Mouse (Mus musculus): ENCODE measurements around the gene Tktl1. TPM values are rescaled to one million over a fixed set of nuclear protein-coding genes. Genes with fewer than 3 reads are reported as not detected.

Tktl1 gene
- polyA plus RNA-seq, 1 experiment from 2014 or later = 0.19 TPM

DNA sequence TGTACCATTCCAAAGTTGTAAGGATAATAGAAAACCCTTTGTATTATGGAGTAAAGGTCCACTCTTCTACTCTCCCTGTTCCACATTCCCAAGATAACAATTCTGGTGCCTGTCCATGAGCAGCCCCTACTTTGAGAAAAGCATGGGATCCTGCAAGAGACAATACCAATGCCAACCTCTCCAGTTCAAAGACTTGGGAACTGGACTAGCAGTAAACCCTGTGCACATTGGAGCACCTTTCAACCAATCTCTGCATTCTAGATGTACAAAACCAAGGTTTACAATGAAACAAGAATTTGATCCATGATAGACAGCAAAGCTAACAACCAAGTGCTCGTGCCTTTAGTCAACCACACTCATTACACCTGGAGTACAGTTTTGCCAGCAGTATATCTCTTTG is 68.0 kb downstream of the Tktl1 start:
- peak overlapping the region; percentile 56 for H3K4me3 ChIP-seq (replicated peaks)
- peaks cover 32% of the 10 kb centered on the region for H3K36me3 ChIP-seq (replicated peaks)
- no peak for ATAC-seq (ENCODE audit: low FRiP score)
- no peaks in the 10 kb centered on the region for H3K9me3 ChIP-seq
- H3K4me2 ChIP-seq = peak overlapping the region; percentile 65
- H3K4me1 ChIP-seq = peaks cover 18% of the 10 kb centered on the region
- H3K27ac ChIP-seq = peak overlapping the region; percentile 89
- H3K27me3 ChIP-seq = no peaks in the 10 kb centered on the region
- H3K9ac ChIP-seq = peak overlapping the region; percentile 68
- WGBS = 26% methylated on average over 1 of the region's 1 CpGs

DNA sequence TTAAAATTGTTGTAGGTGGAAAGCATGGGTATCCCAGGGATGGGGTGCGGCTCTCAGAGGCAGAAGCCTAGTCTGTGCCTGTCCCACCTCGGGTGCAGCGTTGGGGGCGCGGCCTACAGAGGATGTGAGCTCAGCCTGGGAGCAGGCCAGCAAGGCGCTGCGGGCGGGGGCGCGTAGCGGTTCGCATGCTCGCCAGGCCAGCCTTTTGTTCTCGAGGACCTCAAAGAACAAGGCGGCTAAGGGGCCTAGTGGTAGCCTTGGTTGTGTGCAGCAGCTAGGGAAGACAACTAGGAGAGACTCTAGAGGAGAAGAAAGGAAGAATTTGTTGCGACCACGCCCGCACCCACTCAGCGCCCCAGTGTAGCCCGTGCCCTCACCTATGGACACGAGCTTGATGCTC is 68.6 kb downstream of the Tktl1 start:
- Histone ChIP-seq H3K27me3 (no peaks in the 10 kb centered on the region), H3K27ac (peak overlapping the region; percentile 89), H3K4me1 (peaks cover 18% of the 10 kb centered on the region), H3K9ac (peak overlapping the region; percentile 68), H3K9me3 (no peaks in the 10 kb centered on the region), H3K4me3 (replicated peaks) (peak overlapping the region; percentile 56), H3K36me3 (replicated peaks) (peaks cover 26% of the 10 kb centered on the region), H3K4me2 (peak overlapping the region; percentile 65)
- peak; percentile 61 for ATAC-seq (ENCODE audit: low FRiP score)
- WGBS = 14% methylated on average over 21 of the region's 21 CpGs

DNA sequence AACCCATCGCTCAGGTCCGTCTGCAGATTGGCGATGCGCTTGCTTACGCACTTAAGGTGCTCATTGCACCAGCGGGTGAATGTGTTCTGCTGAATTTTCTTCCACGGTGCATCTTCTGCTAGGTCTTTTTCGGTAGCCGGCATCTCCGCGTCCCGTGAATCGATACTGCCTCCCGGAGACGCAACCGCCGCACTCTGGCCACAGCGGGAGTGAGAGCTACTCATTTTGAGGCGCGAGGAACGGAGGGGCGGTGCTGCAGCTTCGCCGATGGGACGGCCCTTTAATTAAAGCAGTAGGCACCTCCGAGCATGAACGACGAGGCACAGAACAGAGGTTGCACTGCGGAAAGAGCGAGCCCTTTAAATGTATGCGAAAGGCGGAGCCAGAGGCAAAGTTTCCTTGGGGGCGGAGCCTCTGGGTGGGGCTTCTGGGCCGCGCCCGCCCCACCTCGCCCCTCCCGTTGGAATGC is 69.2 kb downstream of the Tktl1 start:
- Histone ChIP-seq H3K36me3 (replicated peaks) (peaks cover 21% of the 10 kb centered on the region), H3K9me3 (no peaks in the 10 kb centered on the region), H3K4me2 (peak overlapping the region; percentile 65), H3K9ac (peak overlapping the region; percentile 68), H3K27ac (peak overlapping the region; percentile 89), H3K27me3 (no peaks in the 10 kb centered on the region), H3K4me1 (peaks cover 18% of the 10 kb centered on the region), H3K4me3 (replicated peaks) (peak overlapping the region; percentile 56)
- WGBS = 19% methylated on average over 36 of the region's 38 CpGs
- peak; percentile 91 for ATAC-seq (ENCODE audit: low FRiP score)

DNA sequence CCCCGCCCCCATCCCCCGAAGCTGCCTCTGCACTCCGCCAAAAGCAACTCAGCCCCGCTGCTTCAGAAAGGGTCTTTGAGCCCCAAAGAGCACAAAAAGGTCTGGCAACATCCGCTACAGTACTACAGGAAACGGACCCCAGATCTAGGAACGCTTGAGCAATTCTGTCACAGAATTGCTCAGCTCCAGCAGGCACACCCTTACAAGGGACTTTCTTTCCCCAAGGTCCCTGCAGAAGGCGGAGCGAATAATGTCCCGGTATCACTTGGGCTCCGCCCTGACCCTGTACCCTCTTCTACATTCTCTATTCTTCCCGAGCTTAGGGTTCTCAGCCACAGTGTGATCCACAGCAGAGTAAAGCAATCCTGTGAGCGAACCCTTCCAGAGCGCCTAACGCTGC is 69.6 kb downstream of the Tktl1 start:
- Histone ChIP-seq H3K9me3 (no peaks in the 10 kb centered on the region), H3K4me1 (peaks cover 18% of the 10 kb centered on the region), H3K4me2 (peak overlapping the region; percentile 51), H3K9ac (peak overlapping the region; percentile 44; the same call in 1 of the 2 replicates), H3K4me3 (replicated peaks) (peak overlapping the region; percentile 56), H3K27ac (peak overlapping the region; percentile 65), H3K27me3 (no peaks in the 10 kb centered on the region), H3K36me3 (replicated peaks) (peaks cover 16% of the 10 kb centered on the region)
- WGBS = 16% methylated on average over 13 of the region's 15 CpGs
- no peak; the same call in none of the 2 replicates for ATAC-seq (ENCODE audit: low FRiP score)

DNA sequence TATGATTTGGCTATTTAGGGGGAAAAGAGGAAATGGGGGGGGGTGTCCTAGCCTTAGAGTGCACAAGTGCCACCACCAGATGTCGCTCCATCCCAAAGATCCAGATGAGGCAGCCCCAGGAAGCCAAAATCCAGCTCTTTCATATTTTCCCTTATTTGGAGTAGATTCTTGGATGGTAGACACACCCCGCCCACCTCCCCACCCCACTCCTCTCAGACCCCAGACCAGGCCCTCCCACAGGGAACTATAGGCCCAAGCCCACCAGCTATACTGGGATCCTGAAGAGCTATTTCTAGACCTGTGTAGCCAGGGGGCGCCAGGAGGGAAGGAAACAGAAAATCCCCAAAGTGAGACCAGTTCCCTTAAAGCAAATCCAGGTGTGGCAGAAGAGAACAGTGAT is 71.6 kb downstream of the Tktl1 start:
- Histone ChIP-seq H3K9me3 (no peaks in the 10 kb centered on the region), H3K4me3 (replicated peaks) (no peak overlapping the region), H3K4me2 (no peak overlapping the region), H3K27ac (no peak overlapping the region), H3K36me3 (replicated peaks) (peaks cover under 1% of the 10 kb centered on the region; the same call in 1 of the 2 replicates), H3K4me1 (peaks cover 14% of the 10 kb centered on the region), H3K9ac (no peak overlapping the region), H3K27me3 (no peaks in the 10 kb centered on the region)
- 13% methylated on average over 3 of the region's 3 CpGs for WGBS
- no peak for ATAC-seq (ENCODE audit: low FRiP score)

- H3K9ac ChIP-seq = peak within 1 kb of the TSS; percentile 55
- no peaks in the 10 kb centered on the region for H3K36me3 ChIP-seq (replicated peaks)
- no peak for ATAC-seq (ENCODE audit: low FRiP score)
- H3K4me2 ChIP-seq = peak within 1 kb of the TSS; percentile 60
- 24% methylated on average over 36 of the region's 38 CpGs for WGBS
- H3K9me3 ChIP-seq = no peaks in the 10 kb centered on the region
- peak within 1 kb of the TSS; percentile 45 for H3K4me3 ChIP-seq (replicated peaks)
- H3K4me1 ChIP-seq = 0 out of 2 replicates have a peak, but pooled peaks cover 8% of the 10 kb centered on the region
- peak within 1 kb of the TSS; percentile 31; the same call in 1 of the 2 replicates for H3K27ac ChIP-seq
- no peaks in the 10 kb centered on the region for H3K27me3 ChIP-seq
Observed at GRCm38 (mm10) chrX:74249615-74250014, 72.6 kb downstream of the Tktl1 start, which contains the start of gene Flna. TSS of gene Flna (minus strand) at chrX:74249820.

- peaks cover 2% of the 10 kb centered on the region; the same call in 1 of the 2 replicates for H3K4me1 ChIP-seq
- peak within 1 kb of the TSS; percentile 90 for H3K27ac ChIP-seq
- peak; percentile 97 for ATAC-seq (ENCODE audit: low FRiP score)
- H3K27me3 ChIP-seq = no peaks in the 10 kb centered on the region
- 27% methylated on average over 39 of the region's 39 CpGs for WGBS
- H3K36me3 ChIP-seq (replicated peaks) = peaks cover 17% of the 10 kb centered on the region
- H3K9ac ChIP-seq = peak within 1 kb of the TSS; percentile 72
- peak within 1 kb of the TSS; percentile 64 for H3K4me2 ChIP-seq
- no peaks in the 10 kb centered on the region for H3K9me3 ChIP-seq
- peak within 1 kb of the TSS; percentile 57 for H3K4me3 ChIP-seq (replicated peaks)
Observed at GRCm38 (mm10) chrX:74254153-74254887, 77.3 kb downstream of the Tktl1 start, which contains the start of gene Emd. TSS of gene Emd (plus strand) at chrX:74254687.

GRCm38 (mm10) chrX:74254888-74255565 is 78.0 kb downstream of the Tktl1 start:
- H3K27me3 ChIP-seq = no peaks in the 10 kb centered on the region
- H3K36me3 ChIP-seq (replicated peaks) = peaks cover 17% of the 10 kb centered on the region
- peak overlapping the region; percentile 57 for H3K4me3 ChIP-seq (replicated peaks)
- ATAC-seq (ENCODE audit: low FRiP score) = no peak; the same call in 1 of the 2 replicates
- WGBS = 20% methylated on average over 23 of the region's 31 CpGs
- H3K9me3 ChIP-seq = no peaks in the 10 kb centered on the region
- H3K4me2 ChIP-seq = peak overlapping the region; percentile 64
- no peaks in the 10 kb centered on the region; the same call in 1 of the 2 replicates for H3K4me1 ChIP-seq
- peak overlapping the region; percentile 90 for H3K27ac ChIP-seq
- H3K9ac ChIP-seq = peak overlapping the region; percentile 72

DNA sequence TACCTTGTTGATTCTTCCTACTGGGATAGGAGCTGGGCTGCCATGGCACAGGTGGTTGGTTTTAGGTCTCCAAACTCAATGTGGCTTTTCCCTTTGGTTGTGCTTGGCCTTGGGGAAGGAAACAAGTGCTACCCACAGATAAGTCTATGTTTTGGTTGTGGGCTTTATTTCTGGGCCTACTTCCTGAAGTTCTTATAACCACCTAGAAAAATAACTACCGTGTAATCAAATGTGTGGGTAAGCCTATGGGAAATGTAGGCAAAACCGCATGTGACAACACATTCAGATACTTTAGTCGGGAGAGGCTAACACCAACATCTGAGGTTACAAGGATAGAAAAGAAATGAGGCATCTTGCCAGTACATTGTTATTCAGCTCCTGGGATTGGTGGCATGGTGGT is 80.7 kb downstream of the Tktl1 start:
- Histone ChIP-seq H3K9ac (no peak overlapping the region), H3K4me1 (no peaks in the 10 kb centered on the region; the same call in 1 of the 2 replicates), H3K27ac (no peak overlapping the region), H3K9me3 (no peaks in the 10 kb centered on the region), H3K4me2 (no peak overlapping the region), H3K36me3 (replicated peaks) (peaks cover 17% of the 10 kb centered on the region), H3K27me3 (no peaks in the 10 kb centered on the region), H3K4me3 (replicated peaks) (no peak overlapping the region)
- no peak for ATAC-seq (ENCODE audit: low FRiP score)
- 95% methylated on average over 3 of the region's 3 CpGs for WGBS

Other genes with a start within 250 kb of the Tktl1 start
- 10.9 and 11.7 TPM in 2 replicates for gene Renbp, start 246.4 kb upstream of the Tktl1 start, polyA plus RNA-seq (2016; fragmentation: Nextera tagmentation; extraction: Ambion mirVana)
- gene Hcfc1, start 210.9 kb upstream of the Tktl1 start, polyA plus RNA-seq (2016; fragmentation: Nextera tagmentation; extraction: Ambion mirVana) = 85.9 and 101 TPM in 2 replicates
- gene Irak1, start 153.3 kb upstream of the Tktl1 start, polyA plus RNA-seq (2016; fragmentation: Nextera tagmentation; extraction: Ambion mirVana) = 52.8 and 55.2 TPM in 2 replicates
- not detected in 2 replicates for gene Opn1mw, start 49.8 kb upstream of the Tktl1 start, polyA plus RNA-seq (2016; fragmentation: Nextera tagmentation; extraction: Ambion mirVana)
- gene Mecp2, start 41.9 kb upstream of the Tktl1 start, polyA plus RNA-seq (2016; fragmentation: Nextera tagmentation; extraction: Ambion mirVana) = 18.2 and 19.2 TPM in 2 replicates
- gene Tex28, start 9.4 kb upstream of the Tktl1 start, polyA plus RNA-seq (2016; fragmentation: Nextera tagmentation; extraction: Ambion mirVana) = not detected in 2 replicates
- 198 and 216 TPM in 2 replicates for gene Flna, start 72.6 kb downstream of the Tktl1 start, polyA plus RNA-seq (2016; fragmentation: Nextera tagmentation; extraction: Ambion mirVana)
- gene Emd, start 77.4 kb downstream of the Tktl1 start, polyA plus RNA-seq (2016; fragmentation: Nextera tagmentation; extraction: Ambion mirVana) = 20.5 and 23.5 TPM in 2 replicates
- 555 and 564 TPM in 2 replicates for gene Rpl10, start 93.6 kb downstream of the Tktl1 start, polyA plus RNA-seq (2016; fragmentation: Nextera tagmentation; extraction: Ambion mirVana)
- 81.6 and 84.3 TPM in 2 replicates for gene Taz, start 104.7 kb downstream of the Tktl1 start, polyA plus RNA-seq (2016; fragmentation: Nextera tagmentation; extraction: Ambion mirVana)
- 5.0 TPM in 2 replicates for gene Dnase1l1, start 105.1 kb downstream of the Tktl1 start, polyA plus RNA-seq (2016; fragmentation: Nextera tagmentation; extraction: Ambion mirVana)
- gene Atp6ap1, start 119.8 kb downstream of the Tktl1 start, polyA plus RNA-seq (2016; fragmentation: Nextera tagmentation; extraction: Ambion mirVana) = 101 and 104 TPM in 2 replicates
- gene Gdi1, start 127.7 kb downstream of the Tktl1 start, polyA plus RNA-seq (2016; fragmentation: Nextera tagmentation; extraction: Ambion mirVana) = 561 and 617 TPM in 2 replicates
- gene Fam50a, start 135.8 kb downstream of the Tktl1 start, polyA plus RNA-seq (2016; fragmentation: Nextera tagmentation; extraction: Ambion mirVana) = 64.1 and 68.6 TPM in 2 replicates
- 47.7 and 55.3 TPM in 2 replicates for gene Plxna3, start 151.8 kb downstream of the Tktl1 start, polyA plus RNA-seq (2016; fragmentation: Nextera tagmentation; extraction: Ambion mirVana)
- 105 and 106 TPM in 2 replicates for gene Lage3, start 176.4 kb downstream of the Tktl1 start, polyA plus RNA-seq (2016; fragmentation: Nextera tagmentation; extraction: Ambion mirVana)
- gene Ubl4a, start 196.0 kb downstream of the Tktl1 start, polyA plus RNA-seq (2016; fragmentation: Nextera tagmentation; extraction: Ambion mirVana) = 68.2 and 68.5 TPM in 2 replicates
- 8.3 and 8.8 TPM in 2 replicates for gene Slc10a3, start 196.1 kb downstream of the Tktl1 start, polyA plus RNA-seq (2016; fragmentation: Nextera tagmentation; extraction: Ambion mirVana)
- gene Fam3a, start 216.0 kb downstream of the Tktl1 start, polyA plus RNA-seq (2016; fragmentation: Nextera tagmentation; extraction: Ambion mirVana) = 29.1 and 34.0 TPM in 2 replicates
- gene Ikbkg, start 216.0 kb downstream of the Tktl1 start, polyA plus RNA-seq (2016; fragmentation: Nextera tagmentation; extraction: Ambion mirVana) = 23.7 and 26.1 TPM in 2 replicates

All from forebrain, embryonic 12.5 days (tissue).